Mouse (Mus musculus) liver, postnatal 0 days (tissue): Measurements from ENCODE around the gene Hist1h3c. TPM values are rescaled to one million over a fixed set of nuclear protein-coding genes. Genes with fewer than 3 reads are reported as not detected.
"Not testable (repeated sequence)": the region's sequence is repeated elsewhere in the genome, so short reads cannot be mapped to it uniquely, and the experiment has no call there.

Source experiments
- ATAC-seq: fragments of 200-750 bp; cut with Nextera tagmentation; 2 replicates; pipeline ENCODE4 v1.8.0; 2017; ENCODE audit warnings: mild to moderate bottlenecking, moderate library complexity
- DNase-seq: peaks from one replicate; pipeline ENCODE4 v3.0.0-alpha.2; 2016
- H3K27ac ChIP-seq: fragments of 300-500 bp; sonication (generic); 2 replicates; pipeline ENCODE4 v1.5.1; 2014; ENCODE audit warnings: antibody characterized with exemption, moderate library complexity, mild to moderate bottlenecking, low read depth
- H3K27me3 ChIP-seq: fragments of 300-500 bp; sonication (generic); 2 replicates; pipeline ENCODE4 v1.6.1; 2014; ENCODE audit warnings: low read length, control low read depth, mixed read lengths; ENCODE audit not compliant: insufficient read depth
- H3K36me3 ChIP-seq: fragments of 300-500 bp; sonication (generic); replicated peaks from 2 replicates; pipeline ENCODE4 v1.6.1; 2014; ENCODE audit warnings: mild to moderate bottlenecking, control low read depth, low read length, moderate library complexity, mixed read lengths; ENCODE audit not compliant: insufficient read depth
- H3K4me1 ChIP-seq: fragments of 300-500 bp; sonication (generic); 2 replicates; pipeline ENCODE4 v1.6.1; 2014; ENCODE audit warnings: antibody characterized with exemption, mild to moderate bottlenecking, control low read depth; ENCODE audit not compliant: insufficient read depth
- H3K4me2 ChIP-seq: fragments of 300-500 bp; sonication (generic); 2 replicates; pipeline ENCODE4 v1.6.1; 2014; ENCODE audit warnings: low read depth, mild to moderate bottlenecking, low read length, moderate library complexity, mixed read lengths
- H3K4me3 ChIP-seq: fragments of 300-500 bp; sonication (generic); 2 replicates; pipeline ENCODE4 v1.5.1; 2014; ENCODE audit warnings: low read depth, low read length
- H3K9ac ChIP-seq: fragments of 300-500 bp; sonication (generic); replicated peaks from 2 replicates; pipeline ENCODE4 v1.6.1; 2014; ENCODE audit warnings: mild to moderate bottlenecking, moderate library complexity
- H3K9me3 ChIP-seq: fragments of 300-500 bp; sonication (generic); 2 replicates; pipeline ENCODE4 v1.6.1; 2016; ENCODE audit warnings: mild to moderate bottlenecking, control low read depth, low read length, mixed read lengths
- CTCF ChIP-seq: sonication (generic); IDR thresholded peaks from 2 replicates; pipeline ENCODE4 v1.5.1; 2016; ENCODE audit warnings: antibody characterized with exemption, low read depth
- EP300 ChIP-seq: IDR thresholded peaks from 2 replicates; pipeline ENCODE4 v1.6.1; 2016; ENCODE audit warnings: antibody characterized with exemption, low read depth, mild to moderate bottlenecking
- WGBS: fragments of 180-500 bp; shearing (Covaris S2); extraction: QIAGEN DNeasy Blood & Tissue Kit; methylation state at CpG from one replicate; pipeline ENCODE4 v1.1.7; 2014; ENCODE audit not compliant: insufficient replicate concordance; 5-methylcytosine and 5-hydroxymethylcytosine counted together
- polyA plus RNA-seq: library from polyadenylated mRNA; unstranded; fragments of >200 nt; fragmentation: Nextera tagmentation; extraction: Ambion mirVana; gene quantifications from 2 replicates; pipeline ENCODE4 v1.2.1, GENCODE M21; 2015

Hist1h3c gene
- polyA plus RNA-seq, 1 experiment from 2014 or later: 3.5 TPM

DNA sequence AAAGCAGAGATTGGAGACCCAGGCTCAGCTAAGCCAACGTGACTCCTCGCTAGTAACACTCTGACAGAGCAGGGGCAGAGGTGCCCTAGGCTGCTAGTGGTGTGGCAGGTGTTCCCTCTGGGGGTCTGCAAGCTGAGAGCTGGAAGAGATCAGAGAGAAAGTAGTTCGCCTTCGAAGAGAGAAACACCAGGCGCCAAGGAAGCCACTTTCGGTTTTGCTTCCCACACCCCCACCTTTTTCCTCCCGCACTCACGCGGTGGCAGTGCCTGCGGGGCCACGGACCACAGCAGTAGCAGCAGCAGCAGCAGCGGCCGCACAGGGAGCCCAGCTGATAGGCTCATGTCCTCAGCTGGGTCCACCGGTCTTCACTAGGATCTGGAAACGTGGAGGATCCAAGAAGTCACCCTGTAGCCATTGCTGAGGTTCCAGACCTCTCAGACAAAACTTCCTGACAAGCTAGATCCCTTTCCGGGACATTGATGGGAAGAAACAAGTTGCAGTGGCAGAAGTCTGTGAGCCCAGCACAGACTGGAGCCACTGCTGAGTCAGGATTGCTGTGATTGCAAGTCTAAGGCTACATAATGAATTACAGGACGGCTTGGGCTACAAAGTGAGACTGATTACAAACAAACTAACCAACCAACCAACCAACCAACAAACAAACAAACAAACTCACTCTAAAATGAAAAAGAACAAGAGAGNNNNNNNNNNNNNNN lies 34.9 kb downstream of the Hist1h3c start, which contains the start of gene Hfe:
Gene Hfe (minus strand): TSS at position 481 of the 716 bp plus-strand sequence.
- Histone ChIP-seq H3K27me3 (no peaks in the 10 kb centered on the region), H3K9me3 (no peaks in the 10 kb centered on the region), H3K4me2 (peak within 1 kb of the TSS; percentile 74), H3K4me3 (peak within 1 kb of the TSS; percentile 51), H3K9ac (peak within 1 kb of the TSS; percentile 74), H3K27ac (peak within 1 kb of the TSS; percentile 93), H3K36me3 (no peaks in the 10 kb centered on the region), H3K4me1 (peaks cover 14% of the 10 kb centered on the region; the same call in 1 of the 2 replicates)
- DNase-seq (peak; percentile 76), ATAC-seq (peak; percentile 77)
- 2% methylated on average over 15 of the region's 17 CpGs for WGBS
- TF ChIP-seq CTCF (no peak), EP300 (no peak)

DNA sequence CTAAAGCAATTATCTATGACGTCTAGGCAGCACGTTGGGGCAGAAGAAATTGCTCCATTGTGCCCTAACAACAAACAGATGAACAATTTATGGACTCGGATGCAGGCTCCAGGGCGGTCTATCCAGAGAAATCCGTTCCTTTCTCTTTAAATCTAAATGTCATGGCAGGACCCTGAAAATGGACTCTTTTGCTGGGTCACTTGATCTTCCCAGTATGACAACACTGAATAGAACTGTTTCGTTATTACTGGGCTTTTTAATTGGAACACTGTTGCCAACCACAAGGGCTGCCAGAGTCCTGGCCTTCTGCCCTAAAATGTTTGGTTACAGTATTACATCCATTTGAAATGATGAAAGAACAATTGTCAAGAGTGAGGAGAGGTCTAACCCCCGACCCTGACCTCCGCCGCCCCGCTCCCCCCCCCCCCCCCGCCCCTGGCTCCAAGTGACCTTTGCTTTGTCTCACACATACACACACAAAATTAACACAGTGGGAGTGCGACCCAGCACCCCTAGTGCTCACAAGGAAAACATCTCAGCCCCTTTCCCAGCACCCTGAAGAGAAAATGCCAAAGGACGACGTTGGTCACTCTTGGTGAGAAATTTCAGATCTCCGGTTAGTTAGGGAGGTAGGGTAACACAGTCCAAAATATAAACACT lies 35.6 kb downstream of the Hist1h3c start:
- 30% methylated on average over 15 of the region's 15 CpGs for WGBS
- ATAC-seq (peak; percentile 58), DNase-seq (no peak)
- peak overlapping the region; percentile 74 for H3K9ac ChIP-seq
- no peaks in the 10 kb centered on the region for H3K27me3 ChIP-seq
- peak overlapping the region; percentile 74 for H3K4me2 ChIP-seq
- H3K36me3 ChIP-seq: no peaks in the 10 kb centered on the region
- no peaks in the 10 kb centered on the region for H3K9me3 ChIP-seq
- H3K4me3 ChIP-seq: peak overlapping the region; percentile 51
- peaks cover 14% of the 10 kb centered on the region; the same call in 1 of the 2 replicates for H3K4me1 ChIP-seq
- no peak for TF ChIP-seq CTCF
- peak overlapping the region; percentile 93 for H3K27ac ChIP-seq

- Histone ChIP-seq H3K9me3 (no peaks in the 10 kb centered on the region), H3K27ac (no peak overlapping the region), H3K4me2 (no peak overlapping the region), H3K27me3 (no peaks in the 10 kb centered on the region), H3K4me1 (peaks cover 14% of the 10 kb centered on the region; the same call in 1 of the 2 replicates), H3K9ac (no peak overlapping the region), H3K4me3 (no peak overlapping the region), H3K36me3 (no peaks in the 10 kb centered on the region)
- WGBS: 65% methylated on average over 4 of the region's 4 CpGs
- DNase-seq (peak; percentile 28), ATAC-seq (no peak)
- TF ChIP-seq CTCF (no peak), EP300 (no peak)
Measured at GRCm38 (mm10) chr13:23708654-23709053, 36.7 kb downstream of the Hist1h3c start.

GRCm38 (mm10) chr13:23708041-23708440 lies 37.4 kb downstream of the Hist1h3c start:
- TF ChIP-seq CTCF (no peak), EP300 (no peak)
- Histone ChIP-seq H3K4me3 (no peak overlapping the region), H3K4me1 (peaks cover 14% of the 10 kb centered on the region; the same call in 1 of the 2 replicates), H3K27ac (no peak overlapping the region), H3K27me3 (no peaks in the 10 kb centered on the region), H3K4me2 (no peak overlapping the region), H3K9me3 (no peaks in the 10 kb centered on the region), H3K36me3 (no peaks in the 10 kb centered on the region), H3K9ac (no peak overlapping the region)
- no peak for ATAC-seq
- 78% methylated on average over 4 of the region's 4 CpGs for WGBS
- peak; percentile 11 for DNase-seq

- TF ChIP-seq CTCF (no peak), EP300 (no peak)
- no peak overlapping the region for H3K9ac ChIP-seq
Measured at GRCm38 (mm10) chr13:23706771-23707170, 38.6 kb downstream of the Hist1h3c start.

DNA sequence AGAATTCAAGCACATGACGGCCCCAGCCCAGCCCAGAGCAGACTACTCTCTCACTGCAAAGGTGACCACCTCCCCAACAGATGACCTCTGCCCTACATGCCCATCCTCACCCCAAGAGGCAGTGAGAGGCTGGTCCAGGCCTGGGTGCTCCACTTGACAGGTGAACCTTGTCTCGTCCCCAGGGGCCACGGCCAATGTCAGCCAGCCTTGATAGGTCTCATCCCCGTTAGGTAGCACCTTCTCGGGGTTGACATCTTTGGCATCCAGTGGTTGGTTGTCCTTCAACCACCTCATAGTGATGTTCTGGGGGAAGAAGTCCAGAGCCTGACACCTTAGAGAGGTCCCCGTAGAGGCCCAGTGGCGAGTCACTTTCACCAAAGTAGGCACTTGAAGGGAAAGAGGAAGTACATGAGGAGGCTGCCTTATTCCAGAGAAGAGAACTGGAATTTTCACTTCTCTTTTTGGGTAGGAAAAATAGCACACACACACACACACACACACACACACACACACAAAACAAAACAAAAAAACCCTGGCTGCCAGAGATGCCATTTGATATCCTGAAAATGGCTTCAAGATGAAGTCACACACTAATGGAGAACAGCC lies 39.5 kb downstream of the Hist1h3c start:
- ATAC-seq (no peak), DNase-seq (peak; percentile 12)
- Histone ChIP-seq H3K4me1 (peaks cover 9% of the 10 kb centered on the region; the same call in 1 of the 2 replicates), H3K9me3 (no peaks in the 10 kb centered on the region), H3K4me3 (no peak overlapping the region), H3K27me3 (no peaks in the 10 kb centered on the region), H3K36me3 (no peaks in the 10 kb centered on the region), H3K4me2 (no peak overlapping the region), H3K27ac (no peak overlapping the region), H3K9ac (no peak overlapping the region)
- WGBS: 72% methylated on average over 7 of the region's 7 CpGs
- TF ChIP-seq CTCF (no peak), EP300 (no peak)

More at GRCm38 (mm10) chr13:23706771-23707170, 38.6 kb downstream of the Hist1h3c start:
- Histone ChIP-seq H3K4me3 (no peak overlapping the region), H3K27ac (no peak overlapping the region), H3K27me3 (no peaks in the 10 kb centered on the region), H3K4me1 (peaks cover 9% of the 10 kb centered on the region; the same call in 1 of the 2 replicates), H3K36me3 (no peaks in the 10 kb centered on the region), H3K9me3 (no peaks in the 10 kb centered on the region), H3K4me2 (no peak overlapping the region)
- DNase-seq: peak; percentile 9
- WGBS: 86% methylated on average over 12 of the region's 12 CpGs
- ATAC-seq: no peak

GRCm38 (mm10) chr13:23702801-23703200 lies 42.6 kb downstream of the Hist1h3c start:
- DNase-seq, H3K9ac ChIP-seq, ATAC-seq, H3K9me3 ChIP-seq, H3K27me3 ChIP-seq, H3K4me2 ChIP-seq, H3K4me3 ChIP-seq, H3K36me3 ChIP-seq, H3K4me1 ChIP-seq: not testable (repeated sequence)
- 0 out of 2 replicates have a peak overlapping the region, but pooled peaks have one; percentile 52 for H3K27ac ChIP-seq
- WGBS: 74% methylated on average over 2 of the region's 2 CpGs
